Mouse (Mus musculus) megakaryocyte, embryonic 14.5 days (primary cell): ENCODE data around the gene Fbxo5.

Source experiments
- FLI1 ChIP-seq: IDR thresholded peaks from 2 replicates; pipeline ENCODE4 v1.6.1; 2012; ENCODE audit warnings: low read length, inconsistent platforms, mixed read lengths
- GATA1 ChIP-seq: IDR thresholded peaks from 3 replicates; pipeline ENCODE4 v1.6.1; 2012; ENCODE audit warnings: mixed read lengths, low read length, inconsistent platforms, borderline replicate concordance

DNA sequence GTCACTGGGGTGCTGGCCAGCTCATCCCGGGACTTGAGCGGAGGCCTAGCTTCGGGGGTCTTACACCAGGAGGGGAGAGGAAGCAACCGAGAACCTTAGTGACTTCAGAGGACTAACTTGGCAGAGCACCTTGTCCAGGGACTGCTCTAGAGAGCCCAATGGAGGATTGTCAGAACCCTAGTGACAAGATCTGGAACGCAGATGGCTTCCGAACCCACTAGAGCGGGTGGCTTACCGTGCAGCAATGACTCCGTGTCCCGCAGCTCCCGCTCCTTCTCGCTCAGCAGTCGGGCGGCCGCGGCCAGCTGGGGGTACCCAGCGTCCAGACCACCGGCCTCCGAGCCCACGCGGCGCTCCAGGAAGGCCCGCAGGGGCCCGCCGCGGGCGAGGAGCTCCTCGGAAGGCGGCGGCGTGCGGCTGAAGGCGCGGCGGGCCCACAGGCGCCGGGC is 17.9 kb upstream of the Fbxo5 start:
- TF ChIP-seq GATA1 (no peak), FLI1 (no peak)
